Mouse (Mus musculus) spleen, adult 2 months (tissue): ENCODE data around the gene Gpbp1.

Experiments
- CTCF ChIP-seq: fragments of 200-500 bp; IDR thresholded peaks from 2 replicates; pipeline ENCODE4 v1.5.1; 2011; ENCODE audit warnings: mild to moderate bottlenecking, inconsistent platforms; ENCODE audit not compliant: insufficient read depth, insufficient read length, insufficient replicate concordance; ENCODE audit errors: extremely low read depth
- POLR2A ChIP-seq: fragments of 200-500 bp; IDR thresholded peaks from 2 replicates; pipeline ENCODE4 v1.6.1; 2011; ENCODE audit warnings: low read depth, low read length, inconsistent platforms

DNA sequence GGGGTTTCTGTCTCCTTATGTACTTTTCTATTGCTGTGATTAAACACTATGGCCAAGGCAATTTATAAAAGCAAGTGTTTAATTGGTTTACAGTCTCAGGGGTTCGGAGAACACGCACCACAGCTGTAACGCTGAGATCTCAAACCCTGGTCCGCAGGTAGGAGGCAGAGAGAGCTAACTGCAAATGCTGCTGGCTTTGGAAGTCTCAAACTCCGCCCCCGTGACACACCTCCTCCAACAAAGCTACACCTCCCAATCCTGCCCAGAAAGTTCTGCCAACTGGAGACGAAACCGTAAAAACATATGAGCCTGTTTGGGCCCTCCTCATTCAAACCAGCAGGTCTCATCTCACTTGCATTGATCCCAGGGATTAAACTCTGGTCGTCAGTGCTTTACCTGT lies 47.8 kb upstream of the Gpbp1 start:
- TF ChIP-seq CTCF (no peak), POLR2A (no peak)
